Mouse (Mus musculus) limb, embryonic 10.5 days (tissue): ENCODE measurements around the gene Ms4a4c. TPM values are rescaled to one million over a fixed set of nuclear protein-coding genes. Genes with fewer than 3 reads are reported as not detected.

Experiments
- DNase-seq: peaks from one replicate; pipeline ENCODE4 v3.0.0-alpha.2; 2017; ENCODE audit warnings: low spot score
- H3K27ac ChIP-seq: fragments of 300-500 bp; sonication (generic); 2 replicates; pipeline ENCODE4 v1.5.1; 2016; ENCODE audit warnings: mild to moderate bottlenecking
- H3K27me3 ChIP-seq: fragments of 300-500 bp; sonication (generic); 2 replicates; pipeline ENCODE4 v1.6.1; 2016; ENCODE audit warnings: low read depth, mild to moderate bottlenecking; ENCODE audit not compliant: poor library complexity, severe bottlenecking
- H3K36me3 ChIP-seq: fragments of 300-500 bp; sonication (generic); 2 replicates; pipeline ENCODE4 v1.6.1; 2016; ENCODE audit warnings: mild to moderate bottlenecking, moderate library complexity
- H3K4me1 ChIP-seq: fragments of 300-500 bp; sonication (generic); 2 replicates; pipeline ENCODE4 v1.6.1; 2016
- H3K4me3 ChIP-seq: fragments of 300-500 bp; sonication (generic); 2 replicates; pipeline ENCODE4 v1.5.1; 2016; ENCODE audit warnings: mild to moderate bottlenecking, moderate library complexity
- H3K9me3 ChIP-seq: fragments of 300-500 bp; sonication (generic); replicated peaks from 2 replicates; pipeline ENCODE4 v1.6.1; 2016; ENCODE audit warnings: mild to moderate bottlenecking
- WGBS: fragments of 180-500 bp; shearing (Covaris S2); methylation state at CpG from one replicate; pipeline ENCODE4 v1.1.7; 2016; 5-methylcytosine and 5-hydroxymethylcytosine counted together
- polyA plus RNA-seq: library from polyadenylated mRNA; unstranded; fragments of >200 nt; fragmentation: Nextera tagmentation; extraction: Ambion mirVana; gene quantifications from 2 replicates; pipeline ENCODE4 v1.2.1, GENCODE M21; 2016

The Ms4a4c gene
- polyA plus RNA-seq = 0.14 TPM in 1 of 2 replicates, not detected in the other

DNA sequence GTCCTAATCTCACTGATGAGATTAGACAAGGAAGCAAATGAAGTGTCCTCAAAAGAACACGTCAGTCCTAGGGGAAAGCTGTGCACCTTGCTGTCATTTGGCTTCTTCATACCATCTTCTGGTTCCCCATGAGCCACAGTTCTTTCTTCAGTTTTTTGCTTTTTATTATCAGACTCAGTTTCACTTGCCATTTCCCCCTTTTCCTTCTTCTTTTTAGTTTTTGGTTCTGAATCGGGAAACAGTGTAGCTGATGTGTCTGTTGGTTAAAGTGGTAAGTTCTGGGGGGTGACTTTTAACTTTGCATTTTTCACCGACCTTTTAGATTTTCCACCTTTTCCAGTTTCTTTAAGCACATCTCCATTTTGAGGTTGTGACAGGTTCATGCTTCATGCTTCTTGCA is at the start of gene Ms4a4c:
Gene Ms4a4c, plus strand, starts transcription at position 244 of the 400 bp plus-strand sequence.
- H3K27ac ChIP-seq = no peak within 1 kb of the TSS
- H3K36me3 ChIP-seq = no peaks in the 10 kb centered on the region
- no peak for DNase-seq
- no peak within 1 kb of the TSS for H3K4me3 ChIP-seq
- no peaks in the 10 kb centered on the region for H3K27me3 ChIP-seq
- no peaks in the 10 kb centered on the region for H3K9me3 ChIP-seq
- 89% methylated on average over 3 of the region's 3 CpGs for WGBS
- H3K4me1 ChIP-seq = no peaks in the 10 kb centered on the region

DNA sequence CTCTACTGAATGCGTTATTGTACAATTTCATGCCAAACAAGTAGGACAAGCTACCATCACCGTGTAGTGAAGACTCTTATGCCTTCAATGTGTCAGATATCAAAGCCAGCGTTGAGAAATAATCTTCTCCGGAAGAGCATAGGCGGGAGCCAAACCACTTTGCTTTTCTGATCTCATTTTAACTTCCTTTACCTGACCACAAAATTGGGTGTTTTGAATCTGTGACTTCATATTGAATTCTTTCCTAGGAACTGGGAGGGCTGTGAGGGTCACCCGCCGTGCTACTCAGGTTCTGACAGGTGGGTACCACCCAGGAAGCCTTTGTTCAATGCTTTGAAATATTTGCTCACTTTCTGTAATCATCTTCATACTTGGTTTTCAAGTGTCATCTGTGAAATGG is 48.8 kb upstream of the Ms4a4c start:
- Histone ChIP-seq H3K27me3 (no peaks in the 10 kb centered on the region), H3K36me3 (no peaks in the 10 kb centered on the region), H3K4me1 (no peaks in the 10 kb centered on the region), H3K9me3 (no peaks in the 10 kb centered on the region), H3K27ac (no peak overlapping the region), H3K4me3 (no peak overlapping the region)
- WGBS = 86% methylated on average over 7 of the region's 7 CpGs
- DNase-seq = no peak

DNA sequence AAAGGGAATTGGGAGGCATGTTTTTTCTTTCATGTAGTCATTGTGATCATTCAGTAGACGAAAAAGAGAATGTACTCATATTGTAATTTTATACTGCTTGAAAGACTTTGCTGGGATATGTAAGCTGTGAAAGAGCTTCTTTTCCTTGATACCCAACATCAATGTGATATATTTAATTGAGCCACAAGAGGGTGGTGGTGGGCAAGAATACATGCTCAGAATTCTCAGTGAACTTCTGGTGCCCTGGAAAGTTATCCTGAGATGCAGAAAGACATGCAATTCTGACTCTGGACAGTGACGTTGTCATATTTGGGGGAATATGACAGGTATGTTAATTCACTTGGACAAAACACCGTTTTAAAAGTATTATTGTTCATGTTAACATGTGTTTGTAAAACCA is 44.5 kb upstream of the Ms4a4c start:
- no peaks in the 10 kb centered on the region for H3K4me1 ChIP-seq
- H3K27ac ChIP-seq = no peak overlapping the region
- H3K36me3 ChIP-seq = no peaks in the 10 kb centered on the region
- 75% methylated on average over 3 of the region's 3 CpGs for WGBS
- DNase-seq = no peak
- H3K4me3 ChIP-seq = no peak overlapping the region
- H3K9me3 ChIP-seq = no peaks in the 10 kb centered on the region
- H3K27me3 ChIP-seq = no peaks in the 10 kb centered on the region

DNA sequence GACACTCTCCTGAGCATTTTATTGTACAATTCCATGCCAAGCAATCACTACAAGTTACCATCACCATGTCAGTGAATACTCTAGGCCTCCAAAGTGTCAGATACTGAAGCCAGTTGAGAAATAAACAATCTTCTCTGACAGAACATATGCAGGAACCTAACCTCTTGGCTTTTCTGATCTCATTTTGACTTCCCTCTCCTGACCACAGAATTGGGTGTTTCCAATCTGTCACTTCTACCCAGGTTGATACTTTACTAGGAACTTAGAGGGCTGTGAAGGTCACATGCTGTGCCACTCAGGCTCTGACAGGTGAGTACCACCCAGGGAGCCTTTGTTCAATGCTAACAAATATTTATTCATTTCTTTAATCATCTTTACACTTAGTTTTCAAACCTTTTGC is 42.6 kb upstream of the Ms4a4c start:
- Histone ChIP-seq H3K27me3 (no peaks in the 10 kb centered on the region), H3K4me1 (no peaks in the 10 kb centered on the region), H3K27ac (no peak overlapping the region), H3K4me3 (no peak overlapping the region), H3K9me3 (no peaks in the 10 kb centered on the region), H3K36me3 (no peaks in the 10 kb centered on the region)
- DNase-seq = no peak

DNA sequence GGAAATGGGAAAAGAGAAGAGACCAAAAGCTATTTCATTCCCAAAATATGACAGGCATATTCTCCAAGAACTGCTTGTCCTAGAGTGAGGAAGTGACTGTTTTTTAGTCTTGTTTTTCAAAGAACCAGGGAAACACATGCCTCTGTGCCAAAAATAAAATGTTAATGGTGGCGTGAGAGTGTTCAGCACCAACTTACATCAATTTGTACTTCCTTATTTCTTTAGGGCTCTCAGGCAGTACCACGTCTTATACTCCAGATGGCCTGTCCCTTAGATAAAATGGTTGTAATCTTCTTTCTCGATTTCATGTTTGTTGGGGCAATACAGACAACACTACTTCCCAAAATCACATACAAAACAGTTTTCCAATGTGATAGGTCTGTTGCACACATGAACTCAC is 36.3 kb upstream of the Ms4a4c start:
- Histone ChIP-seq H3K36me3 (no peaks in the 10 kb centered on the region), H3K4me1 (no peaks in the 10 kb centered on the region), H3K9me3 (no peaks in the 10 kb centered on the region), H3K27me3 (no peaks in the 10 kb centered on the region), H3K4me3 (no peak overlapping the region), H3K27ac (no peak overlapping the region)
- WGBS = 85% methylated on average over 3 of the region's 3 CpGs
- no peak for DNase-seq

DNA sequence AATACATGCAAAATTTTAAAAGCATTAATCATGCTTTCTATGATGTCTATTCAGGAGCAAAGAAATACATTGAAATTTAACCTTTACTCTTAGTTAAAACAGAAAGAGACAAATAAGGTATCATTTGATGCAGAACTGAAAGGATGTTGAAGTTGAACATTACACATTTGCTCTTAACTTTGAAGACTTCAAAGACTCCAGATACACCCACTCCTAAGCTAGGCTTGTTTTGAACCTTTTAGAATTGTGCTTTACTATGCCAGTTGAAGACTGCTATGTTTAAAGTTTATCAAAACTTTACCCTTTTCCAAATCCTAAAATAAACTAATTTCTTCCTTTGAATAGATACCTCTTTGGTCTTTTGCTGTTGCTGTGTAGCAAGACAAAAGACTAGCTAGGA is 33.4 kb upstream of the Ms4a4c start:
- H3K27ac ChIP-seq = no peak overlapping the region
- no peak overlapping the region for H3K4me3 ChIP-seq
- H3K36me3 ChIP-seq = no peaks in the 10 kb centered on the region
- no peaks in the 10 kb centered on the region for H3K9me3 ChIP-seq
- no peaks in the 10 kb centered on the region for H3K4me1 ChIP-seq
- no peak for DNase-seq
- H3K27me3 ChIP-seq = no peaks in the 10 kb centered on the region

DNA sequence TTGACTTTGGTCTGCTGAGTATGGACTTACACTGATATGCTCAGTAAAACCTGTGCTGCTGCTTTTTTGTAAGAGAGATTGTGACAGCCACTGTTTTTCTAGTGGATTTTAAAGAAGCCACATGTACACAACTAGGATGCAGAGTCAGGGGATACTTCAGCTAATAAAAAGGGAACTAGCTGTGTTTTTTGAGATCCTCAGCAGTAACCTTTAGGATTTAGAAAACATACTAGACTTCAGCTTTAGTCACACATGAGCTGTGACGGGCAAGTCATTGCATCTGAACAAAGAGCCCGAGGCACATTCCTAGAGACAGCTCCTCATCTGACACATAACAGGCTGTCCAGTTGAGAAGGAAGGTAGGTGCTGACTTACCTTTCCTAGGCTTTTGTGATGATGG is 29.3 kb upstream of the Ms4a4c start, which contains the start of gene Ms4a4a:
Gene Ms4a4a, plus strand, starts transcription at position 251 of the 400 bp plus-strand sequence.
- 78% methylated on average over 2 of the region's 2 CpGs for WGBS
- Histone ChIP-seq H3K9me3 (no peaks in the 10 kb centered on the region), H3K27ac (no peak within 1 kb of the TSS), H3K4me1 (no peaks in the 10 kb centered on the region), H3K4me3 (no peak within 1 kb of the TSS), H3K36me3 (no peaks in the 10 kb centered on the region), H3K27me3 (no peaks in the 10 kb centered on the region)
- no peak for DNase-seq

DNA sequence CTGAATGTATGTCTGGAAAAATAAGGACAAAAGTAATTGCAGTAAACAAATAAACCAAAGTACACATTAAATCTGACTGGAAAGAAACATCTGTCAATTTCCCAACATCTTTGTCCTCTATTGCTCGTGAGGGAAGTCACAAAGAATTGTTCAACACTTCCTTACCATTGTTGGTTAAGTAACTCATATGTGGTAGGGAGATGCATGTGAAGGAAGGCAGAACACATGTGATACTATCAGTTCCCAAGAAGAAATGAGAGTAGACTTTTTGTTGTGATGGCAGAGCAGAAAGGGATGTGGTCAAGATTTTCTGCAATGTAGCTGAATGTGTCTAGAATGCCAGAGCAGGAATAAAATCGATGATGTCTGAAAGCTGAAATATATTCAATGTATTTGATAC is 28.2 kb upstream of the Ms4a4c start:
- Histone ChIP-seq H3K36me3 (no peaks in the 10 kb centered on the region), H3K27ac (no peak overlapping the region), H3K4me3 (no peak overlapping the region), H3K9me3 (no peaks in the 10 kb centered on the region), H3K27me3 (no peaks in the 10 kb centered on the region), H3K4me1 (no peaks in the 10 kb centered on the region)
- 87% methylated on average over 2 of the region's 2 CpGs for WGBS
- DNase-seq = no peak

DNA sequence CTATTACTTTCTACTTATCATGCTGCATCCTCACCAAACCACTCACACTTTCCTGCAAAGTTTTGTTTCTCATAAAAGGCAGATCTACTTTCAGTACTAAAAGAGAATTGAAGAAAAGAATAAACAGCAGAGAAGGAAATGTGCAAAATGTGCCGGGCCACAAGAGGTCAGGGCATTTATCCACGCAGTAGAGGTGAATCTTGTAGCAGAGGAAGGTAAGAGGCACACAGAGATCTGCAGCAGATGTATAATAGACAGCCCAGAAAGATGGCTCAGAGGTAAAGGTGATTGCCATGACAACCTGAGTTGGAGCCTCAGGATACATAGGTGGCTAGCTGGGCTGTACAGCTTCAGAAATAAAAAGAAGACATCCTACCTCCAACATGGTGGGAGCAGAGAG is 17.5 kb upstream of the Ms4a4c start:
- Histone ChIP-seq H3K4me1 (no peaks in the 10 kb centered on the region), H3K36me3 (no peaks in the 10 kb centered on the region), H3K9me3 (no peaks in the 10 kb centered on the region), H3K27ac (no peak overlapping the region), H3K27me3 (no peaks in the 10 kb centered on the region), H3K4me3 (no peak overlapping the region)
- no peak for DNase-seq
- WGBS = 84% methylated on average over 2 of the region's 2 CpGs

DNA sequence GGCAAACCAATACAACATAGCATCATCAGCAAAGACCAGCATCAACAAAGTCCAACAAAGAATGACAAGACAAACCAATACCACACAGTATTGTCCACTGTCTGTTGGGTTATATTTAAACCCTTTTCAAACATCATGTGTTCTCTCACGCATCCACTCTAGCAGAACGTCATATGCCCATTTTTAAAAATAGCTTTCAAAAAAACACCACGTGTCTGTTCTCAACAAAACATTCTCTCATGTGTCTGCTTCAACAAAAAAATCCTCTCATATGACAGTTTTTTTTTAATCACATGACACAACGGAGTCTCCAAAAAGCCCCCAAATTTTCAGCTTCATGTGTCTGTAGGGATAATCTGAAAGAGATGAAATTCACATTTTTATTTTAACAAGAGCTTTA is 16.9 kb upstream of the Ms4a4c start:
- WGBS = 90% methylated on average over 4 of the region's 4 CpGs
- H3K4me1 ChIP-seq = no peaks in the 10 kb centered on the region
- no peaks in the 10 kb centered on the region for H3K36me3 ChIP-seq
- no peaks in the 10 kb centered on the region for H3K9me3 ChIP-seq
- no peak for DNase-seq
- no peaks in the 10 kb centered on the region for H3K27me3 ChIP-seq
- H3K27ac ChIP-seq = no peak overlapping the region
- no peak overlapping the region for H3K4me3 ChIP-seq

DNA sequence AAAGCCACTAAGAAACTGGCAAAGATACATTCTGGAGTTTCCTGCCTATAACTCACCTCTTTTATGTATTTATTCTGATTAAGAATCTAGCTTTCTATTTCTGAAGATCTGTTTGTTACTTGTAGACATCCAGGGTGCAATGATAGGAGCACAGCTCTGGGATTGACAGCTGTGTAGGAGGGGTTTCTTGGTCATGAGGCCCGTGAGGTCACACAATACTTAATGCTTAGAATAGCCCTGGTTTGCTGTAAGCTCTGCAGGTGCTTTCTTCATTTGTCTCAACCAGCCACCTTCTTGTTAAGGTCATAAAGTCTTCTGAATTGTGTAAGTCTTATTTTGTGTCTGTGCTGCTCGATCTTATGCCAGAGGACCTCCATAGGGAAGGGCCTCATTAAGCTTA is 15.6 kb upstream of the Ms4a4c start:
- no peaks in the 10 kb centered on the region for H3K4me1 ChIP-seq
- 92% methylated on average over 2 of the region's 2 CpGs for WGBS
- no peak overlapping the region for H3K27ac ChIP-seq
- no peak overlapping the region for H3K4me3 ChIP-seq
- no peaks in the 10 kb centered on the region for H3K27me3 ChIP-seq
- H3K36me3 ChIP-seq = no peaks in the 10 kb centered on the region
- DNase-seq = no peak
- H3K9me3 ChIP-seq = no peaks in the 10 kb centered on the region

DNA sequence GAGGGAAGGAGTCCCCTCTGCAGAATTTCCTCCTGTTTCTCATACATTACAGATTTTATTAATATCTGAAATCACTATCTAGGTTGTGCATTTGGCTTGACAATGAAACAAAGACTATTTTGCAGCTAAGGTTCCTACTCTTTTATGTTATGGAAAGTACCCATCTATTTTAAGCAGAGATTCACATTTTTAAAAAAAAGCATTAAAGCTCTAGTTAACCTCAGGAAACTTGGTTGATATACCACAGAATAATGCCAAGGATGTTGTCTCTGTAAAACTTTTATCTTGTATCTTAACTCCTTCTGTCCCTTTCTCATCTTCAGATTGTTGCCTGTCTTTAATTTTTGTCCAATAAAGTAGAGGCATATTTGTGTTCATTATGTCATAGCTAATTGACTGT is 8.8 kb upstream of the Ms4a4c start:
- no peaks in the 10 kb centered on the region for H3K4me1 ChIP-seq
- H3K9me3 ChIP-seq = no peaks in the 10 kb centered on the region
- no peaks in the 10 kb centered on the region for H3K36me3 ChIP-seq
- DNase-seq = no peak
- no peak overlapping the region for H3K4me3 ChIP-seq
- no peak overlapping the region for H3K27ac ChIP-seq
- H3K27me3 ChIP-seq = no peaks in the 10 kb centered on the region

DNA sequence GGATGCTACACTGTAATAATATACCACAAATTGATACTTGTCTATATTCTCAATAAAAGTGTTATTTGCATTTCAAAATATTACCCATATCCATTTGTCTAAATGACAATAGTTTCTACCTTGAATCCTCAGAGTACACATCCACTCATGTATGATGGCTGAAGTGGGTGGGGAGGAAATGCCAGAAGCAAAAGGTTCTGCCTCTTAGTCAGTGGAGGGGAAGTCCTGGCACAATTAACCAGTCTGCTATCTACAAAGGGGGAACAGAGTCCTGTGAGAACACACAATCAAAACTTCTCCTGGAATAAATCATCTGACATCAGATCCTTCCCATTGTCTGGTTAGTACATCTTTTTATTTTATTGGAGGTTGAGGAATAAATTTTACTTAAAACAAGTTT is 2.9 kb downstream of the Ms4a4c start:
- Histone ChIP-seq H3K27ac (no peak overlapping the region), H3K4me1 (no peaks in the 10 kb centered on the region), H3K36me3 (no peaks in the 10 kb centered on the region), H3K4me3 (no peak overlapping the region), H3K27me3 (no peaks in the 10 kb centered on the region), H3K9me3 (no peaks in the 10 kb centered on the region)
- DNase-seq = no peak

DNA sequence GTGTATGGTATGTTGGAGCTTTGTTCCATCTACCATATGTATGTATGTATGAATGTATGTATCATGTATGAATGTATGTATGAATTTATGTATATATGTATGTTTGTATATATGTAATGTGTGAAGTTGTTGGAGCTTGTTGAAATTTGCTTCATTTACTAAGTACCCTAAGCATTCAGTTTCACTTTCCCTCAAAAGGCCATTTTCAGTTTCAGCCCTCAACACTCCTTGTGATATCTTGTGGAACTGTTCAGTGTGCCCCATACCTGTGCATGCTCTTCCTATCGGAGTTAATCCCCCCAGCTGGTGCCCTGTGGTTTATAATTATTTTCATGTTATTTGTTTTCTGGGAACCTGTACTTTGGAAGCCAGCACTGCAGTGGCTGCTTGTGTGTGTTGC is 4.0 kb downstream of the Ms4a4c start:
- no peaks in the 10 kb centered on the region for H3K27me3 ChIP-seq
- no peaks in the 10 kb centered on the region for H3K4me1 ChIP-seq
- no peaks in the 10 kb centered on the region for H3K36me3 ChIP-seq
- no peaks in the 10 kb centered on the region for H3K9me3 ChIP-seq
- no peak overlapping the region for H3K4me3 ChIP-seq
- WGBS = 93% methylated on average over 1 of the region's 1 CpGs
- H3K27ac ChIP-seq = no peak overlapping the region
- no peak for DNase-seq
